Mouse (Mus musculus): Measurements from ENCODE around the gene Rnase2a.
"Not testable (repeated sequence)": the region's sequence is repeated elsewhere in the genome, so short reads cannot be mapped to it uniquely, and the experiment has no call there.

Rnase2a gene

DNA sequence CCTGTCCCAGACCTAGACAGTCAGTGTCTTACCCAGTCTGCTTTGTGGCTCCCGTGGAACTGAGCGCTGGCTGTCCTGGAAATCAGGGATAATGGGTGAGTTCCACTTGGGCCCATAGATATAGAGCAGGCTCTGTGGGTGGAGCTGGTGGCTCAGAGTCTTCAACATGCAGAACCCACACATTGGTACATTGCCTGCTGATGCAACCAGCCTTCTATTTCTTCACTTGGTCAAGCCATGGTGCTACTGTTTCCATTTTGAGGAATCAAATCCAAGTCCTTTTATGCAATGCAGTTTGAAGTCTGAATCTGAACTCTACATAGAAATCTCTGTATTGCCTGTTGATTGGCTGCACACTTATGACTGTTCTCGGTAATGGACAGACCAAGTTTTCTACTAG lies at the start of gene Rnase2a:
Gene Rnase2a (minus strand): TSS at position 72 of the 400 bp plus-strand sequence.
- DNase-seq (ENCODE audit: low read depth, low spot score): no peak

DNA sequence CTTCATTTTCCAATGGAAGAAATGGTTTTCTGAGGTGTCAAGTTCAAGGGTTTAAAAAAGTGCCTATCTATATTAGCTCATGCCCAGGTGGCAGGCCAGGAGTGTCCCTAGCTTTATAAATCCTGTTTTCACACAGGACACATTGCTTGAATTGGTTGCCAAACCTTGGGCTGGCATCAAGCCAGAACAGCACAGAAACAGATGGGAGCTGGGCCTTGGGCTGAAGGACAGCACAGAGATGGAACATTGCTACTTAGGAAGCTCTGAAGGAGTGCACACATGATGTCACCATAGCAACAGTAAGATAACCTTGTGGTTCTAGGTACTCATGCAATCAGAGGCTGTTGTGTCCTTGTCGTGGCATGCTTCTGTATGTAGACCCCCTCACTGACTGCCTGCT lies 35.6 kb upstream of the Rnase2a start:
- DNase-seq (ENCODE audit: low read depth, low spot score): peak; percentile 84

DNA sequence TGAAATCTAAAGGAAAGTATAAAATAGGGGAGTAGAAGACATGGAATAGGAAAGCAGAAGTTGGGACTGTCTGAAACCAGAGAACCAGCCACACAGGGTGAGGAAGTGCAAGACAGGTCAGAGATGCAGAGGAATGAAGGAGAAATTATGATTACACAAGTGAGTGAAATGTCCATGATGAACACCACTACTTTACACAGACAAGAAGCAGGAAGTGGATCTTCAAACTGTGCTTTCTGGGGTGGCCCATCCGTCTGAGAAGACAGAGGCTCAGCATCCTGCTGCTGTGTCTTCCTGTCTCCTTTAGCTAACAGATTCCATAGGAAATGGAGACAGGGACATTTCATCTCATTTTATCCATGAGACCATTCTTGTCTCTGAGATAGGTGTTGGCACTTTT lies 22.6 kb upstream of the Rnase2a start:
- not testable (repeated sequence) for DNase-seq (ENCODE audit: low read depth, low spot score)

DNA sequence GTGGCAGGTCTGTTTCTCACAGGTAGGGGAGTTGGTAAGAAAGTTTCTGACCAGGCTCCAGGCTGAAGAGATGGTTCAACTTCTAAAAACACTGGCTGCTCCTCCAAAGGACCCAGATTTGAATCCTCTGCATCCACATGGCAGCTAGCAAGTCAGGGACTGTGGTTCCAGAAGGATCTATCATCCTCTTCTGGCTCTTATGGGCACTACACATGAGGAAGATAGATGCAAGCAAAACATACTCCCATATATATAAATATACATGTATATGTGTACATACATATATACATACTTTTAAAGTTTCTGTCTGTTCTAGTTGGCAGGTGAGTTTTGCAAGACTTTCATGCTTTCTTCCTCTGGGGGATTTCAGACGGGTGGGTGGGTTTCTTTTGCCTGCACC lies 12.8 kb upstream of the Rnase2a start:
- DNase-seq (ENCODE audit: low read depth, low spot score): no peak

DNA sequence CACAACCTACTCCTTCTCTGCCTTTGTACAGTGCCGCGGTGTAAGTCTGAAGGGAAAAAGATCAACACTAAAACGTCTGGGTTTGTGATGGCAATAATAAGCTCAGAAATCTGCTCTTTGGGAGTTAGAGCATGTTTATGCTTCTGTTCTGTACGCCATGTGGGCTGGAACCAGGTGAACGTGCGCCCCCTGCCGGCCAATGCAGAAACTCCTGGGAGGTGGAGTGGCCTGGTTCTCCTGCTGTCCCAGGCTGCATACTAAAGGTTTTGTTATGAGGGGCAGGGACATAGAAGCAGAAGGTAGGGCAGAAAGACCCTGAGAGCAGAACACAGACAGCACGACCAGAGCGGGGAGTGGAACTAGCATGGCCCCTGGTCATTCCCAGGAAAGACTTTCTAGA lies 10.2 kb upstream of the Rnase2a start:
- DNase-seq (ENCODE audit: low read depth, low spot score): peak; percentile 81

DNA sequence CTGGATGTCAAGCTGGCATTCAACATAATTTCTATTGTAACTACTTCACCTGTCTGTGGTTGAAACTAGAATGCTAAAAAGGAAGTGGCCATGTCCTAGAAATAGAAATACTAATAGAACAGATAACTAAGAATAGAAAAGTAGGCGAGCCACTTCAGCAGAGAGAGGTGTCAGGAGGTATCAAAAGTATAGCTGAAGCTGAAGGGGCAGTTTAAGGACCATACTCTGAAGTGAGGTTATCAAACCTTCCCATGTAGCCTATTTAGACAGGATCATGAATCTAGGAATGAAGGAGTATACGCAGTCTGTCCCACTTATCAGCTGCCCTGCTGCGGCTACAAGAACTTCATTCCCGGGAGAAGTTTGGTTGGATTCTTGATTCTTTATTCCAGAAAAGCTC lies 9.8 kb upstream of the Rnase2a start:
- no peak for DNase-seq (ENCODE audit: low read depth, low spot score)

DNA sequence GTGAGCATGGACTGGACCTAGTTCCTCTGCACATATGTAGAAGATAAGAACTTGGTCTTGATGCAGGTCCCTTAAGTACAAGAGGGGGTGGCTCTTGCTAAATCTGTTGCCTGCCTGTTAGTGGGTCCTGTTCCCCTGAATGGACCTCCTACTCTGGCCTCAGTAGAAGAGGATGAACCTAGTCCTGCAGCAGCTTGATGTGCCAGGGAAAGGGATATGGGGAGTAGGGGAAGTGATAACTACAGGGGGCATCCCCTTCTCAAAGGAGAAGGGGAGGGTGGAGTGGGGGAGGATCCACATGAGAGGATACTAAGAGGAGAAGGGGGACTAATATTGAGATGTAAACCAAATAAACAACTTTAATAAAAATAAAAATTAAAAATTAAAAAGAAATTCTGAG lies 6.5 kb upstream of the Rnase2a start:
- DNase-seq (ENCODE audit: low read depth, low spot score): no peak

DNA sequence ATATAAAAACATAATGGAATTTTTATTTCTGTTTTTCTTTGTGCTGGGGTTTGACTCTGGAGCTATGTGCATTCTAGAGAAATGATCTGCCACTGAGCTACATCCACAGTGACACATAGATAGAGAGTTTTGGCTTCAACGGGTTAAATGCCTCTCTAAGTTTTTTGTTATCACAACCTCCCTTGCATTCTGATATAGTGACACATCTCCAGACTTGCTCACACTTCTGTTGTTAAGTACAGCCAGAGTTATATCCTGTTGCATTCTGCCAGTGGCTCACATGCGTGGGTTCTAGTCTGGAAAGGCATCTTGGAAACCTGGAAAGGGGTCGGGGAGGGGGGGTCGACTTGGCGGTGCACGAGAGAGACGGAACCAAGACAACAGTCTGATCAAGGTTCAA lies 3.8 kb upstream of the Rnase2a start:
- no peak for DNase-seq (ENCODE audit: low read depth, low spot score)

DNA sequence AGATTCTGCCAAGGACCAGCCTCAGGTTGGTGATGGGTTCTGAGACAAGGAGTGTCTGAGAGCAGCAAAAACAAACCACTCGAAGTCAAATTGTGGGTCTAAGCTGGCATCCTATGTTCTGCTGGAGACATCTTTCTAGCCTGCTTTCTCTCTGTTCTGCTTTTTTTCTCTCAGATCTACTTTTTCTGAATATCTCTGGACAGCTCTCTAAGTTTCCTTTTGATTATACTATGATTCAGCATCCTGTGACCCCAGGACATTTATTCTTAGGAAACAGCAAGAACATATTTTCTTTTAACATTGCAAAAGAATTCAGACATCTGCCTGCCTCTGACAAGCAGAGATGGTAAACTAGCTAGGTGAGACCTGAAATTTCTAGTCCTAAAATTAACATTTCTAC lies 2.3 kb downstream of the Rnase2a start:
- no peak for DNase-seq (ENCODE audit: low read depth, low spot score)

DNA sequence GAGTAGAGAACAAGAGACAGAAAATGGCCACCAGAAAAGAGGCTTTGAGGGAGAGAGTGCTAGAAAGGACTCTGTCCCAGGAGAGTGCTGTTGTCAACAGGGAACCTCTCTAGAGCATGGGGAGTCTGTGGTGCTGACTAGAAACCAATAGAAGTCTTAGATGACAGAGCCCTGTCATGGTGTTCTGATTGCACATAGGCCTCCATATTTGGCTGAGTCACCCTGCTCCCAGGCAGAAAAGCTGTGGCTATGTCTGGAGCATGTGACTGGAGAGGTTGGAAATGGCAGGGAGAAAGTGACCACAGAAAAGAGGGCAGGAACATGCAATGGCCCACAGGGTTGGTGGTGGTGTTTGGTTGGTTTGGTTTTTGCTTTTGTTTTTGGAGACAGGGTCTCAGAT lies 3.7 kb downstream of the Rnase2a start:
- DNase-seq (ENCODE audit: low read depth, low spot score): not testable (repeated sequence)

DNA sequence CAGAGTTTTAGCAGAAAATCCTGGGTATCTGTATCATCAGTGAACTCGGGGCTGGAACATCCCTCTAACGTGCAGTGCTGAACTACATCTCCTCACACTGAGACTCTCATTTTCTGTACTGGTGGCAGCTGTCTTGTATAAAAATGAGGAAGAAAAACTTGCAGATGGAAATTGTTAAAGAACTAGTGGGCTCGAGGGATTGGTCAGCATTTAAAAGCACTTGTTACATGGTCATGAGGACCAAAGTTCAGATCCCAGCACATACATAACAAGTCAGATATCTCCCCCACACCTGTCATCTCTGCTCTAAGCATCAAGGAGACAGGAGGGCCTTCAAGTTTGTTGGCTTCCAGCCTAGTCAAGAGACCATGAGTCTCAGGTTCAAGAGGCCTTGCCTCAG lies 5.6 kb downstream of the Rnase2a start:
- DNase-seq (ENCODE audit: low read depth, low spot score): no peak

DNA sequence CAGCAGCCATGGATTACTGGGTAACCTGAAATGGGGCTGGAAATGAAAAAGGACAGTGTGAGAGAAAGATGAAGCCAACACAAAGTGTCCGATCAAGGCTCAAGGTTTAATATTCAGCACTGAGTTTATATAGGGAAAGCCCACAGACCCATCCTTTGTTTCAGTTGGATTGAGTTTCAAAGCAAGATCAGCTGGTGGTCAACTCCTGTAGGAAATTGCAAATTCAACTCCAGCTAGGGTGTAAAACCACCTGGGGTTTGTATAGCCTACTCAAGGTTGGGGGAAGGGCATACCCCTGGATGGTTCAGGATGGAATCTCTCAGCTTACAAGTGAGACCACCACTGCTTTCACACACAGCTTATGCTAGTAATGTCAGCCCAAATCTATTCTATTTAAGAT lies 8.2 kb downstream of the Rnase2a start:
- no peak for DNase-seq (ENCODE audit: low read depth, low spot score)

DNA sequence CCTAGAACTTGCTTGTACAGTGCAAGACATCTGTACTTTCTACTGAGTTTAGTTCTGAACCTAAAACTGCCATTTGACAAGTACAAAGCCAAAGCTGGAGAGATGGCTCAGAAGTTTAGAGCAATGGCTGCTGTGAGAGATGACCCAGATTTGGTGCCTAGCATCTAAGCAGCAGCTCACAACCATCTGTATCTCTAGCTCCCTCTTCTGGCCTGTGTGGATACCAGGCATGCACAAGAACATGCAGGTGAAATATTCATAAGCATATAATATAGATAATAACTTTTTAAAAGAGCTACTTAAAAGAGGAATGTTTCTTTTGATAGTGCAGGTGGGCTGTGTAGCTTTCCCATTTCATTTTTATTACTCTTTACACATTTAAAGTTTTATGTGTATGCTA lies 15.0 kb downstream of the Rnase2a start:
- DNase-seq (ENCODE audit: low read depth, low spot score): peak; percentile 80

DNA sequence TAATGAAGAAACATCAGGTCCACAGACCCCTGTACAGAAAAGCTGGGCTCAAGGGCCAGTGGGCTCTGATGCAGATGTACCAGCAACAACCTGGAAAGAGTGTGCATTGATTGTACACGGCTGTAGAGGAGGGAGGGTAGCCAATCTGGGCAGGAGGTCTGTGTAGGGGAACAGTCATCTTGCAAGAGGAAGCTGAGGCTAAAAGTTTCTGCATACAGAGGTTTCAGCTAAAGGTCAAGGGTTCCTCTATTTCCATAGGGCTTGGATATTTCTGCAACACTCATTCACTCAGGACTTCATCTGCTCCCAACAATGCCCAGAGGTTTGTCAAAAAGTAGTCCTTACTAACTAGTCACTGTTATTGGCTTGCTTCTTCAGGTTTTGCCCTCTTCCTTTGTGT lies 18.4 kb downstream of the Rnase2a start:
- not testable (repeated sequence) for DNase-seq (ENCODE audit: low read depth, low spot score)

DNA sequence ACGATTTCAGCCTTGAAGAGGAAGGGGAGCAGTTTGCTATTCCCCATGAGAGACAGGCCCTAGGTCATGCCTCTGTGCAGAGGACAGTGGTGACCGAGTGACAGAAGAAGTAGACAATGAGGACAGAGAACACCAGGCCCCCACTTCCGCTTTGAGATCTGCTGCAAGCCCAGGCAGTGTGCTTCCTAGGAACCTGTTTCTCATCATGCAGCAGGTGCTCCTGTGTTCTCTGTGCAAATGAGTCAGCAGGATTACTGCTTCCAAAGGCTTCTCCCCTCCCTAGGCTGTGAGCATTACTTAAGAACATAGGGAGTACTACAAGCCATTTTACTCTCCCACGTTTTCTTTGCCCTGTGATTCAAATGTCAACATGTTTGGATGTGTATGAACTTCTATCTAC lies 26.3 kb downstream of the Rnase2a start:
- peak; percentile 4 for DNase-seq (ENCODE audit: low read depth, low spot score)

DNA sequence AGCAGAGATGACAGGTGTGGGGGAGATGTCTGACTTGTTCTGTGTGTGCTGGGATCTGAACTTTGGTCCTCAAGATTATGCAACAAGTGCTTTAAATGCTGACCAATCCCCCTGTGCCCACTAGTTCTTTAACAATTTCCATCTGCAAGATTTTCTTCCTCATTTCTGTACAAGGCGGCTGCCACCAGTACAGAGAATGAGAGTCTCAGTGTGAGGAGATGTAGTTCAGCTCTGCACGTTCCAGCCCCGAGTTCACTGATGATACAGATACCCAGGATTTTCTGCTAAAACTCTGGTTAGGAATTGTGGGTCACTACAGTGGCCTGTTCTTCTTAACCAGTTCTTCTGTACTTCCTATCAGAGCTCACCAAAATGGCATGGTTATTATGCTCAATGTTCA lies 35.8 kb downstream of the Rnase2a start:
- not testable (repeated sequence) for DNase-seq (ENCODE audit: low read depth, low spot score)

Measured in brain, adult 2 months (tissue).